Mouse (Mus musculus) erythroblast, adult 5-6 weeks (primary cell): ENCODE measurements around the gene Ap1s3. TPM values are rescaled to one million over a fixed set of nuclear protein-coding genes. Genes with fewer than 3 reads are reported as not detected.

Source experiments
- ATAC-seq: replicated peaks from 2 replicates; pipeline ENCODE4 v1.8.0; 2016; ENCODE audit warnings: moderate number of reproducible peaks, mild to moderate bottlenecking, moderate TSS enrichment, inconsistent platforms; ENCODE audit not compliant: poor library complexity, low FRiP score, severe bottlenecking
- total RNA-seq, 2 experiments: library from RNA; stranded (forward) in 1 of 2; stranded (reverse) in 1 of 2; fragments of 150-400 nt in 1 of 2; fragments of 200-764, 138-1000 nt in 1 of 2; gene quantifications; 2 replicates each; pipeline versions ENCODE4 v1.2.3 to v1.2.4; 2015 to 2017; ENCODE audit warnings: low replicate concordance in 2 of 2

The Ap1s3 gene
- total RNA-seq (2015; ENCODE audit: low replicate concordance) (0.58 and 3.1 TPM in 2 replicates), total RNA-seq (2017; ENCODE audit: low replicate concordance) (2.8 and 4.2 TPM in 2 replicates)

DNA sequence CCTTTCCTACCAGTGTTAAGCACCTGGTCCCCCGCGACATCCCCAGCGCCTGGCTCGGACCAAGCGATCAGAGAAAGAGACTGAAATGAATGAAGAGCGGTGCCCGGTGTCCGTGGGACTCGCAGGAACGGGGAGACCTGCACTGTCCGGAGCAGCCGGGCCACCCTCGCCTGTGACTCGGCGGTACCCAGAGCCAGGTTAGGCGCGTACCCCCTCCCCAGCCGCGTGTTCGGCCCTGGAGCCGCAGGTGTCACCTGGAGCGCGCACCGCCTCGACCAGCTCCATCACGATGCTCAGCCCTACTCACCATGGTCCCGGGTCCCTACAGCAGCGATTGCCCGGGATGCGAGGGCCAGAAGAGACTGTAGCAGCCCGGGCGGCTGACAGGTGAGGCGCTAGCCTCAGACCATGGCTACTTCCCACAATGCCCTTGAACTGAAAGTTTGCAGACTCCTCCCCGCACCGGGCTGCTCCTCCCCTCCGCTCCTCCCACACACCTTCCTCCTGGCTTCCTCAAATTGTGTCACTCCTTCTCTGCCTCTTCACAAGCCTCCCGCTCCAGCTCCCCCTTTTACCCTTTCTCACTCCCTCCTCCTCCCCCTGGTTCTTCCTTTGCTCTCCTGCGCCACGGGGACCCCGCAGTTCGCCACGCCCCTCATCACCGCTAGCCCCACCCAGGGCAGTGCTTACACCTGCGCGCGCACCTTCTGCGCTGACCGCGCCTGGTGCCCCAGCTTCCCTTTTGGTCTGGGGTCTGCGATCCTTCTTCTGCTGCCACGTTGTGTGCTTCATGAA lies at the start of gene Ap1s3:
Ap1s3 (minus strand) TSS at position 430 of the 795 bp plus-strand sequence.
- ATAC-seq, result peak; percentile 89

DNA sequence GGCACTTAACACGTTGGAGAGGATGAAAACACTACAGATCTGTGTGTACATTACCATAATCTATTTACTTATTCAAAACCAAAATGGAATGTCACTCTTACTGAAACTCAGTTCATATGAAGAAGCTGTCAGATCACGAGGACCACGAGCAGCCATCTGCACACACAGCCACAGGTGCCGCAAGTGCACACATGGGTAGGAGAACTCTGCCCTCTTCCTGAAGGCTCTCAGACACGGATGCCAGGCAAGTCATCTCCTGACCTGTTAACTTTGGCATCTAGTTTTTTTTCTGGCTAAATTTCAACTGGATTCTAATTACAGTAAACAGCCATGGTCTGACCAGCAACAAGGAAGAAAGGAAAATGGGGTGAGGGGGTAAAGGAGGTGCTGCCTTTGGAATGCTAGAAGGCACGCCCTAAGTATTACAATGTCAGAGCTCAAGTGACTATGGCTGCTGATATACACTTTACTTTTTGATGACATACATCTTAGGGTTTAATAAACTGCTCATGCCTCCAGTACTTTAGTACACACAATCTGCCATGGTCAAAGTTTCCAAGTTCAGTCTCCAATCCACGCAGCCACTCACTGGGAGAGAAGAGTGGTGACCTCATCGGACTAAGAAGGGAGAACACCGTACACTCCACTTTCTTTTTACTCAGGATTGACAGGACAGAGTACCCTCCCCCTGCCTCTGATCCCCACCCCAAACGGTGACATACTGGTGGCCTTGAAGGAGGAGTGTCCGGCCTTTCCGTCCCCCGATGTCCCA lies 42.6 kb upstream of the Ap1s3 start:
- ATAC-seq, result no peak

DNA sequence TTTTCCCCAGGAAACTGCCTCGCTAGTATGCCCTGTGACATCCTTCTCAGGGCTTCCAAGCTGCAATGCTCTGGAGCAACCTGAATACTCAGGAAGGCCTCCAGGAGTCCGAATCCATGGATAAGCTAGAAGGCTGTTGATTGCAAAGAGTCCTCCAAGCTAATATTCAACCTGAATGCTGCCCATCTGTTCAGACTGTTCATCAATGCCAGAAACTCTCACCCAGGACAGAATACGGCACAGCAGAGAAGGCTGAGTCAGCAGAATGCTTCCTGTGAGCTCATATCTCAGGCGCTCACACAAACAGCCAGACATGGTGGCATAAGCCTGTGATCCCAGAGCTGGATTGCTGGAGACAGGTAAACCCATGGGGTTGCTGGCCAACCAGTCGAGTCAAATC lies 41.3 kb upstream of the Ap1s3 start:
- ATAC-seq, result no peak

DNA sequence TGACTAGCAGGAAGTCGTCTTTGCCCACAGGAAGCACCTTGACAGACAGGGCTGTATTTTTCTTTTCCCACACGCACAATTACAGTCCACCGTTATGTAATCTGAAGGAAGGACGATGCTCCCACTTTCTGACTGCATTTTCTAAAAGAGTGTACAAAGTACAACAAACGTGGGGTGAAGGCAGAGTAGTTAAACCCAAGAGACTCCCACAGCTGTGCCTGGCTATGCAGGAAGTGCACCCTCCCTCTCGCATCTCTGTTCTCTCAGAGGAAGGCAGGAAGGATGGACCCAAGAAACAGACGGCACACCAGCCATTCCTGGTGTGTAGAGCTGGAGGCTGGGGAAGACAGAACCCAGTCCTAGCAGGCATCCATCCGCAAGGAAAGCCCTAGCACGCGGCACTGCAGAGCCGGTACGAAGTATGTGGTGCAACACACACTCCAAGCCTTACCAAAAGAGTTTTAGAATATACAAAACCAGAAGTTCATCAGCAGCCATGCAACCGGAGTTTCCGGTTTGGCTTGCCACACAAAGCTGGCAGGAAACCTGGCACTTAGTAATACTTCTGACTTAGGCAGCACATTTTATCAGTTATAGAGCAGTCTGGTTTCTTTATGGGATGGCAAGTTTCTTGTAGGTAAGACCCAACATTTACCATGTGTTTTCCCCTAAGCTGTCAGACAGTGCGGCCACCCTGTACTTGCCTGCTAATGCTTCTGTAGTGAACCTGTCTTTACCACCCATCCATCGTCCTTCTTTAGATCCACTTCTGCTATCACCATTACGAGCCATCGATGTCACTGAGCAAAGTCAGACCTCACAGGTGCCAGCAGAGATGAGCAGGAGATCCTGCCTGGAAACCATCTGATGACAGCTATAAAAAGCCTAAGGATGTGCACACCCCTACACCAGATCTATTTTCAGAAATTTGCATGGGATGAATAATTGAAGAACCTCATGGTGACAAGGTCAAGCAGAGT lies 39.7 kb upstream of the Ap1s3 start:
- ATAC-seq, result no peak

DNA sequence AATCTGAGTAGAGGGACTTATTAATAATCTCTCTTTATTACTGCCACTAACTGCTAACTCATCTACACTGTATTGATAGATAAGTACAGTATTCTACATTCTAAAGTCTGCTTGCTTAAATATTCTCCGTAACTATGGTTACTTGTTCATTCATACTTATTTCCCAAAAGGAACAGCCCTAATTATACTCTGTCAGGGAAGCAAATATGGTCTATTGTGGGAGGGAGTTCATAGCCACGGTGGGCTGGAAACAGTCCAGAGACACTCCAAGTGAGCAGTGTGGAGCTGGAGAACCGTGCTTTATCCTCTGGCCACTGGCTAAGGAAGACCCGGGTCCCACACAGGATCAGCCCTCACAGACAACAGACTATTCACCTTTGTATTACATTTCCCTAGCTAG lies 38.9 kb upstream of the Ap1s3 start:
- no peak for ATAC-seq

DNA sequence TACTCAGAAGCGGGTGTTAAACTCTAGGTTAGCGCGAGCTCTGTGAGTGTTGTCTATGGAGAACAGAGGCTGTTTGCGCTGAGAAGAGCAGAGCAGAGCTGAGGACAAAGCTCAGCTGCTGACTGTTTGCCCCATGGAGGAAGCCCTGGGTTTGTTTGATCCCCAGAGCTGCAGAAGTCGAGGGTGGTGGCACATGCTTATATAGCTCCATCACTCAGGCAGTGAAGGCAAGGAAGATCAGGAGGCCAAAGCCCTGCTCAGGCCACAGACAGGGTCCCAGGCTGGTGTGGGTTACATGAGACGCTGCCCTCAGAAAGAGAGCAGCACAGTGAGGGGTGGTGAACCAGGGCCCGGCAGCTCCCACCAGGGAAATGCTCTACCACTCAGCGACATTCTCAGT lies 38.4 kb upstream of the Ap1s3 start:
- ATAC-seq, result no peak

DNA sequence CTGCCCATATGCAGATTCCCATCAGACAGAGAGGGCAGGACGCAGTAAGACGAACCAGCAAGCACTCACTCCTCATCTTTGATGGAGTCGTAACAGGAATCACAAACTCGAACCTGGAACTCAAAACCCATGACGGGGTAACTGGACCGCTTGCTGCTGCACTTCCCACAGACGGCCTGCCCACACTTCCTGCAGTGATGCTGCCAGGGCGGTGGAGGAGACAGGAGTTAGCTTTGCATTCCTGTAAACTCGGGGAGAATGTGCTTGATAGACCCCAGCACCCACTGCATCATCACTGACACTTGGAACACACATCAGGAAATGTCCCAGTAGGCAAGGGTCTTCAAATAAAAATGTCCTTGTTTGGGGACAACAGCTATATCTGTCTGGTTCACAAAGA lies 35.6 kb upstream of the Ap1s3 start:
- ATAC-seq, result no peak

DNA sequence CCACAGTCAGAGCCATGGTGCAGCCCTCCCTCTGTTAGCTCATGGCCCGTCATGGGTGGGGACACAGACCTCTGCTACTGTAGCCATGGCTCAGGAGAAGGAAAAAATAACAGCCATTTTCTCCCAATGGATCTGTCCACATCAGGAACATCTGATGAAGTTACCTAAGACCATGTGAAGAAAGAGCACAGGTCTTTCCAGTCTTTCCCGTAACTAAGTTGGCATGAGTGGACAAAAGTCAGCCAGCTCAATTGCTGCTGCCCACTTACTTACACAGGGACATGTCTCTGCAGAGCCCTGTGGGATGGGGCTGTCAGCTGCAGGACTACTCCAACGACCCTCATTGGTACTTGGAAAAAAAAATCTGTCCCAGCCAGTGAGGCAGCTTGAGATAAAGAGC lies 34.9 kb upstream of the Ap1s3 start:
- no peak for ATAC-seq

DNA sequence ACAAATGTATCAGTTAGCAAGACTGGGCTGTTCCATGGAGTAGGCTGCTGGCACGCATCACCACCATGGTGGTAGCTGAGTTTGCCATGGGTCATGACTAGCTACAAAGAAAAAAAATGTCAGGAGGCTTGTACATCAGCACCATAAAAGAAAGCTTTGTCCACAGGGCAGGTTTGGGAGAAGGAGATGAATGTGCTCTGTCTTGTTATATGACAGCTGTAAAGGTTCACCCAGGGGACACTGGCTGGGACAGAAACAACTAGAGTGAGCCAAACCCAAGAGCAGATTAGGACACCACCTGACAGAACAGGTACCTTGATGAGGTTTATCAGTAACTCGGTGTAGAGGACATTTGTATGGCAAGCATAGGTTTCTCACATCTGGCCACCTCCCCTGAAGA lies 32.9 kb upstream of the Ap1s3 start:
- no peak for ATAC-seq

DNA sequence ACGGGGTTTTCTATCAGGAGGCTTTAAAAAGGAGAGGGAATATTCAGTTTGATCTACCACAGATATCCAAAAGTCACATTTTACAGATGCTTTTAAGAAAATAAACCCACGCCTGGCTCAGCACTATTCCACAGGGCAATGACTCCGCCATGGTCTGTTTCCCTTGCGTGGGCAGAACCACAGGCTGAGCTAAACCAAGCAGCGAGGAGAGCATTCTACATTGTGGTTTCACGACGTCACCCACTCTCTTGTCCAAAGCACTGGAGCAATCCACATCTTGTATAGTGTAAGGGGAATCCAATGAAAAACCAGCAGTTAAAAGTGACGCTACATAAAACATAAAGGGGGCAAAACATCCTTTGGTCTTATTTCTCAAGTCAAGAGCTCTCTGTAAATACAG lies 31.7 kb upstream of the Ap1s3 start:
- ATAC-seq, result no peak

DNA sequence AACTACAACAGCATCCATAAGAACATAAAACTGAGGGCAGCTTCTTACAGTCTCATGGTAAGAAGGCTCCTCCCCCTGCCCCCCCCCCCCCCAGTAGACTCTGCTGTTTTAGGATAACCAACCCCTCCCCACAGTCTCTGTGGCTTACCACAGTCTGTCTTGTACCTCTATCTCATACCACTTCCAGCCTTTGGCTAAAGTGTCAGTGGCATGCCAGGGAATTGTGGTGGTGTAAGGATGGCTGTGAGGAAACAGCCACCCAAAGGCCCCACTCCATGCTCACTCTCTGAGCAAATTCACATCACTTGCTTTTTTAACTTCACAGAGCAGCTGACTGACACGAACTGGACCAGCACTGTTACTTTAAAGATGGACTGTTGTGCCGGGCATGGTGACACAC lies 26.7 kb upstream of the Ap1s3 start:
- no peak for ATAC-seq

DNA sequence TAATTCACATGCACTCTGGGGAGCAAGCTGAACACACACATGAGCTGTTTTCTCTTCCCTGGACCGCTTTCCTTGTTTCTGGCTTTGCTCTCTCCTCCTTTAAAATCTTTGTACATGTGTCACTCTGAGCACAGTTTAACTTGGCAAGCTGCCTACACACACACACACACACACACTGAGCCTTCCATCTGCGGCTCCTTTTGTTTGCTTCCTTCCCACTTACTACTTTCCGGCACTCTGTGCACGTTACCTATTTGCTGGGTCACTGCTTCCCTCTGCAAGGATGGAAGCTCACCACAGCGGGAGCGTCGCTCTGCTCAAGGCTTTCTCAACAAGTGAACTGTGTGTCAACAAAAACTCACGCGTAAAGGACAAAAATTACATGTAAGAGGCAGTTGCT lies 25.6 kb upstream of the Ap1s3 start:
- no peak for ATAC-seq

DNA sequence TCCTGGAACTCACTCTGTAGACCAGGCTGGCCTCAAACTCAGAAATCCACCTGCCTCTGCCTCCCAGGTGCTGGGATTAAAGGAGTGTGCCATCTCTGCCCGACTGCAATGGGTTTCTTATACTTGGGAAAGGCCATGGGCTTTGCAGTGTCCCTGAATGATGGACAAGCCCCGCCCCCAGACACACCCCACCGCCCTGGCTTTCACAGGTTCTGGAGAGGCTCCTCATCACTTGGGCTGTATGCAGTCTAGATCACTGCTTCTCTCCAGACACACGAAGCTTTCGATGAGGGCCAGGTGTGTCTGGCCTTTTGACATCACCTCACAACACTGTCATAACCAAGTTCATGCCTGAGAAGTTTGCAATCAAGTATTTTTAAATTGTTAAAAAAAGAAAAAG lies 25.2 kb upstream of the Ap1s3 start:
- no peak for ATAC-seq

DNA sequence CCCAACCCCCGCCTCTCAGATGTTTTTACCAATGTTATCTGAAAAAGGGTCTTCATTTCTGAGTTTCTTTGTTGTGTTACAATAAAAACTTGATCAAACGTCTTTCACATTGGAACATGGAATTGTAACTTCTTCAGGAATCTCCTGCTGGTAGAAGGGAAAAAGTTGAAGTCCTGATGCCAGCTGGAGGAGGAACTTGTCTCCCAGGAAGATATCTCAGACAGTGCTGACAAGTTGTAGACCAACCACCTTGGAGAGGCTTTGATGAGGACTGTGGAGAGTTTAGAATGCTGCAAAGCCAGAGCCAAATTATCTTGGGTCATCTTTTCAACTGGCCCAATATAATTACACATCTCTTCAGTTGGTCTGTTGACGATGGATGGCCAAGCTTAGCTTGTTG lies 20.7 kb upstream of the Ap1s3 start:
- no peak for ATAC-seq

DNA sequence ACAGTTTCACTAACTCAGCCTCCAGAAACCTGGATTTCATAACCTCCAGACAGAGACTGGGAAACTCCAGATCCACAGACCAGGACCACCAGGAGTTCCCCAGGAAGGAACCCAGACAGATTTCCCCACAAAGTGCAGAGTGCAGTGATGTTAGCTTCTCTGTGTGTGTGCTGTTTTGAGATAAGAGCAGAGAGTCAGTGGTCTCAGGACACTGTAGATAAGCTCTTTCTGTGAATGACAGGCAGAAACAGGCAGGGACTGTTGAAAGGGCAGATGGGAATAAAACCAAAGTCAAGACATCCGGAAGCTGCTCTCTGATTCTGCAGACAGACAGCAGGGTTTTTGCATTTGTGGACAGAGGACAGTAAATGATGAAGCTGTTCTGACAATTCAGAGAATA lies 15.5 kb upstream of the Ap1s3 start:
- no peak for ATAC-seq

DNA sequence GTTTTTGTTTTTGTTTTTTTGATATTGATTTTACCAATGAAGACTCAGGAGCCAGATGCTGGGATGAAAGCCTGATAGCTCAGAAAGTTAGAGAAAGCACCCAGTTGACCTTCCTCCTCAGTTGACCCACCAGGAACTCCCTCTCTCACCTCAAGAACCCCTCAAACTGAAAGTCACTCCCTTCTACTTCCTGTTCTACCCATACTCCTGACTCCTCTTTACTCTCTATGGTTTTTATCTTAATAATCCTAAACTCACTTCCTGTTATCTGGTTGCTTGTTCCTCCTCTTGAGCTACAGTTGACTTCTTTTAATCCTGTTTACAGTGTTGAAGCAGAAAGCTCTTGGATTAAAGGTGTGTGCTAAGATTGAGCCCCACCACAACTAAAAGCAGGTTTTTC lies 12.3 kb upstream of the Ap1s3 start:
- no peak for ATAC-seq

DNA sequence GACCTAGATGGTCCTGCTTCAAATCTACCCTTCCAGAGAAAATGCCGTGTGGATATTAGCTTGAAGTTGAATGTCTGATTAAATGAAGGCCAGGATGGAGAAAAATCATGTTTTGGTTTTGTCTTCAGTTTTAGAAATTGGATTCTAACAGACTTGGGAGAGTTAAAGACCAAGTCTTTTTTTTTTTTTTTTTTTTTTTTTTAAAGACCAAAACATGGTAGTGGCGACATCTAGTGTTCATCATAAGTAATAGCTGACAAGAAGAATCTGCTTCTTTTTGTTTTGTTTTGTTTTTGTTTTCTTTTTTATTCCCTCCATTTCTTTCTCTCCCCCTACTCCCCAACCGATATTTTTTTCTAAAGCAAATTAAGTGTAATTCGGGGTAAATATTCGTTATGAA lies 11.2 kb upstream of the Ap1s3 start:
- ATAC-seq, result no peak

DNA sequence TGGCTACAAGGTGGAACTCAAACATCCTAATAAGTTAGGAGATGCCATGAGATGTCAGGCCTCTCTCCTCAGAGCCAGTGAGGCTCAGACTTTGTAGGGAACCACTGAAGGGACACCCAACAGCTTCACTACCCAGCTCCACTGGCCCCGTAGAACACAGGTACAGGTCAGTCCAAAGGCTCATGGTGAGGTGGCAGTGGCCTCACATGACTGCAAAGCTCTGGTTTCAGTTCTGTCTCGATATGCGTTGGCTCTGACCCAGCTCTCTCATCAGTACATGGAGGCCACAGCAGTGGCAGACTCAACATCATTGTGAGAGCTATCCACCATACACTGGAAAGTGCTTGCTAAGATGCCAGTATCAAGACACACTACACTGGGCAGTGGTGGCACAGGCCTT lies 9.0 kb upstream of the Ap1s3 start:
- ATAC-seq, result no peak

DNA sequence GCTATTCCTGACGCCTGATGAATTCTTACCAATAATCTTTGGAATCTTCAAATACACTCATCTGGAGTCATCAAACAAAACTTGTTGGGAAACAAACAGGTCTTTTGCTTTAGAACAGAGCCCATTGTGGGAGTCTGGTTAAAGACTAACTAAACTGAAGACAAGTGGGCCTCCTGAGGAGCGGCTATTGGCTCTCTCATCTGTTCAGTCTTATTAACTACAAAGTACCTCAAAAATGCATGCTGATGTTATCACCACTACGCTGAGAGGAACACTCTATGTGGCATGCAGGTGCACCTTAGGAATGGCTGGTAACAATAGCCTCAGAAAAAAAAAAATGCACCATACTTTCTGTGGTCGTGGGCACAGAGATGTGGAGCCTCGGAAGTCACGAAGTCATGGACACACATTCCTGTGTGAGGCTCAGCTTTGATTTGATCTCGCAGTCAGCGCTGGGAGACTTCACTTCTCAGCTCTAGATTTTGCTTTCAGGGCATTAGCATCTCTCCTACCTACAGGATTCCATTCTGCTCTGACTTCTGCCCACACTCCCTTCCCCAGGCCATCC lies 6.4 kb upstream of the Ap1s3 start:
- ATAC-seq, result no peak

DNA sequence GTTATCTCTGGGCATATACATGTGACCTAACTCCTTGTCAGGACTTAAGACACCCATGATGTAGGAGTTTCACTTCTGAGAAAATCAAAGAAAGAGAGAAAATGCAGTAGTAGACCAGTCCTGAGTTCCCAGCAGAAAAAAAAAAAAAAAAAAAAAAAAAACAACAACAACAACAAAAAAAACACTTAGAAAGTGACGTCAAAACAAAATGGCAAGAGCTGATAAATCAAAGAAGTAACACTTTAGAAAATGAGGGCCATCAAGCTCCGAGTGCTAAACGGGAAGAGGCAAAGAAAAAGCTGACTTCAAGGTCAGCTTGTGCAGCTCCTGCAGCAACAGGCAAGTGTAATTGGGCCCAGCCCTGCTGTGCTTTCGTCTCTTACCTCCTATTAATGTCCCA lies 3.9 kb upstream of the Ap1s3 start:
- no peak for ATAC-seq
